Mouse (Mus musculus): ENCODE data around the gene Tenm4.
"Not testable (repeated sequence)": the region's sequence is repeated elsewhere in the genome, so short reads cannot be mapped to it uniquely, and the experiment has no call there.

The Tenm4 gene

DNA sequence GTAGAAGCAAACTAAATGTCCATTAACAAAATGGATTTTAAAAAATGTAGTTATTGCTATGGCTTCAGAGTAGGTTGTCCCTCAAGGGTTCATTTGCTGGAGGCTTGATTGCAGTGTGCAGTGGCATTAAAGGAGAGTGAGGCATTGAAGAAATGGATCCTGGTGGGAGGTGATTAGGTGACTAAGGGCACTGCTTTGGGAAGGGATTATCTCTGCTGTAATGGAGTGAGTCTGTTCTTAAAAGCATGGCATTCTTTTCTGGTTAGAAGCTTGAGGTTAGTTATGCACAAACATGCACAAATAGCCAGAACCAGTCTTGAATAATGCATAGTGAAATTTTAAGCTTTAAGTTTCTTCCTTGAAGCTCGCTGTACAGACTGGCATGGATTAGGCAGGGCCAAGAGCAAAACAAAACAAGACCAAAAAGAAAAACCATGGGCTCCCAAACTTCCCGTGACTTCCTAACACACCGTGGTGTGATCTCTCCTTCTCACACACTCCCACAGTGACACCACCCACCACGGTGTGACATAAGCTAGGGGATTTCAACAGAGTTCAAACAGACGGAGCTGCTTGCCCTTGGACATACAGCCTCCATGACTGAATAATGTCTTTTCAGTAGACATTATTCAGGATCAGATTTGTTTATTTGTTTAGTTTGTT, 772.8 kb downstream of the Tenm4 start:
- no peak for DNase-seq

DNA sequence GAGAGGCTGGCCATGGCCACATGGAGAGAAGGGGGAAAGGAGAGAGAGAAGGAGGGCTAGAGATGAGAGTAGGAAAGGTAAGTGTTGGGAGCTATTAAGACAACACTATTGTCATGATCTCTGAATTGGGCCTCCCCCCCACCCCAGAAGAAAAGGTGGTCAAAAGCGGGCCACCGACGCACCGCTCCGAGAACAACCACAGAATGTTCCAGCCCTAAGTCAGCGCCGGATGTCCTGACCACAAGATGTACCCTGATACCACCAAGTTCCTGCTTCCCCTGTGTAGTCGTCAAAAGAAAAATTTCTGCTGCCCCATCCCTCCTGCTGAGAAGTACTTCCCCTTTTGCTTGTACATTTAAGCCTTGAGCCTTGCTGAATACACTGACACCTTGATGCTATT, 775.5 kb downstream of the Tenm4 start:
- not testable (repeated sequence) for DNase-seq

DNA sequence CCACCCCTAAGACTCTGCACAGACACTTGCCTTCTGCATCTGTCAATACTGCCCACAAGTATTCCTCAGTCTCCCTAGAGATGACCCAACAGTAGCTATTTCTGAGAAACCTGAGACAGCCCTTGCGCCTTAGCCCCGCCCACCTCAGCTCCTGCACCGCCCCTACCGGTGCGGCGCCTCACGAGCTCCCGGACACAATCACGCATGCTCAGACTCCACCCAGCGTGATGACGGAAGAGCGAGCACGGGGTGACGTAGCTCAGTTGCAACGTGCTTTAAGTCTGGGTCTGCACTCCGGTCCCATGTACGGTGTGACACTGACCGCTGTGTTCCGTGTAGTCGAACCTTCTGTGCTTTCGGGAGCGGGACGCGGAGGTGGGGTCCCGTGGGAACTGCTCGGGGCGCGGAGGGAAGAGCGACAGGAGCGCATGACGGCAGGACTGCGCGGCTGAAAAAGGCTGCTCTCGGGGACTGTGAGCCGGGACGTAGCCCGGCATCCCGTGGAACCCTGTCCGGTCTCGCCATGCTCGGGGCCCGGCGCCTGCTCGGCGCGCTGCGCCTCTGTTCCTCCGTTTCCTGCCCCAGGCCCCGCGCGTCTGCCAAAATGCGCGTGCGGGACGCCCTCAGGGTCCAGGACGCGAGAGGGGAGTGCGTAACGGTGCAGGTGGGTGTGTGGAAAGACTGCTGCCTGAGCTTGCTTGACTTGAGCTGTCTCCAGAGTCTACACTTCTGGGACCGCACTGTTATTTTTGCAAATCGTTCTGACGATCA, 780.4 kb downstream of the Tenm4 start, which contains the start of gene Nars2:
TSS of gene Nars2 (plus strand) at position 225 of the 771 bp plus-strand sequence.
- DNase-seq: peak; percentile 82

DNA sequence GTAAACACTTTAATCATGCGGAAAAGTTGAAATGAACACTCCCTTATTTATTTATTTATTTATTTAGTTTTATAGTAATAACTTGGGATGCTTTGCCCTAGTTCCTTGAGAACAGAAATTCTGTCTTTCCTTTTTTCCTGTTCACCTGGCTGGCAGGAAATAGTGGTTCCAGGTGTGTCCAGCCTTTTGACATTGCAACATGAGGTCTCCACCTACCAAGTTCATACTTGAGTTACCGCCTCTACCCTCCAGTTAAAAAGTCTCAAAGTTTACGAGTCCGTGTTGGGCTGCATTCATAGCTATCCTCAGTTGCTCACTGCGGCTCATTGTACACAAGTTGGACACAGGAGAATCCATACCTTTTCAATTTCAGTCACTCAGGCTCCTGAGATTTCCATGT, 781.0 kb downstream of the Tenm4 start:
- DNase-seq: no peak

DNA sequence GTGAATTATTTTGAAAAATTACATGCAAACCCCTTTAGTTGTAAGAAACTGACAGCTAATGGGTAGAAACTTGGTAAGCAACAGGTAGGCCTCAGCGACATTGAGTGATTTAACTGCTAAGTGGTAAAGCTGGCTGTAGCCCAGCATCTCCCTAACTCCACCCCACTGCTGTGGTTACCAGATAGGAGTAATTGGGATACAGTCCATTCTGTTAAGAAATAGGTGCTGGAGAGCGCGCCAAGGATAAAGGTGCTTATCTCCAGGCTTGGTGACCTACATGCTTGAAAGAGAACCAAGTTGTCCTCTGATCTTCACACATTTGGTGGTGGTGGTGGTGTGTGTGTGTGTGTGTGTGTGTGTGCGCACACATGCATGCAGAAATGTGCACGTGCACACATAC, 788.1 kb downstream of the Tenm4 start:
- no peak for DNase-seq

All from right cerebral cortex, postnatal 4 days (tissue).